Mouse (Mus musculus): ENCODE measurements at regions not wholly inside any gene's neighbourhood (a gene's known extent, or its start where the extent isn't known, plus 50 kb on each side); places are given as distances from the start of the nearest gene placed in this dataset. TPM values are rescaled to one million over a fixed set of nuclear protein-coding genes. Genes with fewer than 3 reads are reported as not detected.
"Not testable (repeated sequence)": the region's sequence is repeated elsewhere in the genome, so short reads cannot be mapped to it uniquely, and the experiment has no call there.

- no peak for DNase-seq
These were observed 77.0 kb upstream of the Lemd2 start for GRCm38 (mm10) chr17:27281241-27281640.

- not testable (repeated sequence) for DNase-seq
These were observed 75.4 kb upstream of the Lemd2 start for GRCm38 (mm10) chr17:27279491-27280288.

GRCm38 (mm10) chr17:27277786-27278185, 73.5 kb upstream of the Lemd2 start:
- not testable (repeated sequence) for DNase-seq

- not testable (repeated sequence) for DNase-seq
These were observed 67.5 kb upstream of the Lemd2 start for GRCm38 (mm10) chr17:27271756-27272155.

- not testable (repeated sequence) for DNase-seq
These were observed 66.5 kb upstream of the Lemd2 start for GRCm38 (mm10) chr17:27270776-27271175.

GRCm38 (mm10) chr17:27264607-27265006, 60.3 kb upstream of the Lemd2 start:
- DNase-seq, result not testable (repeated sequence)

GRCm38 (mm10) chr17:27262607-27263006, 58.3 kb upstream of the Lemd2 start:
- DNase-seq, result no peak

- DNase-seq, result no peak
These were observed 57.7 kb upstream of the Lemd2 start for GRCm38 (mm10) chr17:27261981-27262380.

- DNase-seq, result no peak
These were observed 57.0 kb upstream of the Lemd2 start for GRCm38 (mm10) chr17:27261251-27261650.

- DNase-seq, result no peak
These were observed 55.8 kb upstream of the Lemd2 start for GRCm38 (mm10) chr17:27260116-27260515.

GRCm38 (mm10) chr17:27257345-27257744, 53.1 kb upstream of the Lemd2 start:
- DNase-seq, result peak; percentile 56

GRCm38 (mm10) chr17:27255804-27256203, 51.5 kb upstream of the Lemd2 start:
- DNase-seq, result no peak

Small RNAs in the stretch of these regions (microRNA-seq; reads per million reads assigned to microRNA genes)
- gene Mir7214 (not detected), gene Mir7216 (not detected), gene Mir7217 (not detected), gene Mir7218 (not detected)

Measured in adrenal gland, postnatal 10 days (tissue).